Mouse (Mus musculus): ENCODE results near the gene Rab11b.
A peak's percentile ranks its signal among the peaks of the same experiment; 100 is the strongest.

GRCm38 (mm10) chr17:33746011-33746410 is 14.3 kb downstream of the Rab11b start:
- TF ChIP-seq CTCF (IDR thresholded peaks at IDR 0.05; ENCODE audit: extremely low read depth, insufficient read depth, low read length) (peak; percentile 78), POLR2A (IDR thresholded peaks at IDR 0.05; ENCODE audit: extremely low read depth, insufficient read depth, low read length) (no peak)

All from cortical plate, adult 2 months (tissue).